Mouse (Mus musculus): ENCODE results near the gene Fam189a1. TPM values are rescaled to one million over a fixed set of nuclear protein-coding genes. Genes with fewer than 3 reads are reported as not detected.

The Fam189a1 gene
- polyA plus RNA-seq, 1 experiment from 2014 or later = 0.27 TPM

DNA sequence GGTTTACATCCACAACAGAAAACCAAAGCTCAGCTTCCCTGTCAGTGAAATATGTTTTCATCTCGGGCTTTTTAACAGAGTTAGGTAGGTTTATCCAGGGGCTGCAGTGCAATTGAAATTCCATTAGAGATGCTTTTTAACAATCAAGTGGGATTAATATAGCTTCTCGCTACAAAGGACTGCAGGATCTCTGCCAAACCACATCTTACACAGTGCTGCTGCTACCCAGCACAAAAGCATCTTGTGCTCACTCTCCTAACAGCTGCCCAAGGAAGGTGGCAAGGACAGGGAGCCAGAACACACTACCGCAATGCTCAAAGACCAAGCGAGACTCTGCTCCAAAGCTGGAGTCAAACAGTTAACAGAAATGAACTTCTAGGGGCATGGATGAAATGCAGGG lies 219.4 kb downstream of the Fam189a1 start:
- Histone ChIP-seq H3K36me3 (ENCODE audit: control insufficient read depth, insufficient read depth, low read length) (no peaks in the 10 kb centered on the region), H3K27me3 (replicated peaks; ENCODE audit: control insufficient read depth, insufficient read depth, low read length) (no peaks in the 10 kb centered on the region), H3K4me1 (replicated peaks; ENCODE audit: control insufficient read depth, insufficient read depth, low read length) (no peaks in the 10 kb centered on the region), H3K9ac (ENCODE audit: low read depth, low read length) (no peak overlapping the region), H3K27ac (ENCODE audit: low read depth, low read length) (no peak overlapping the region), H3K4me3 (ENCODE audit: low read depth, low read length) (no peak overlapping the region), H3K4me2 (no peak overlapping the region), H3K9me3 (ENCODE audit: control insufficient read depth, low read length) (no peaks in the 10 kb centered on the region)
- ATAC-seq (replicated peaks; ENCODE audit: low FRiP score) (no peak), DNase-seq (ENCODE audit: low spot score) (no peak)
- WGBS = 69% methylated on average over 4 of the region's 4 CpGs

DNA sequence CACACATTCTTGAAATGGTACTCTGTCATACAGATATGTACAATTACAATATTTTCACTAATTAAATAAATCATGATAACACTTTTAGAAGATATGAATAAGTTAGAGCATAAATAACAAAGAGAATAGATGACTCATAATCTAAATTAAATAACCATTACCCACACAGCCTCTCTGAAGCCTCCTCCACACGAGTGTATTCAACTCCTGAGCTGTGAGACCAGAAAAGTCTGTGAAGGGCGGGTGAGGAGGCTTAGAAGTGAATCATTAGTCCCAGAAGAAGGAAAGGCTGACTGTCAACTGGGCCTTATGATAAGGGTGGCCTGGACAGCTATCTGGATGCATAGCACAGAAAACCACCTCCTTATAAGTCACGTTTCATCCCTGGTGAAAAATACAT lies 222.3 kb downstream of the Fam189a1 start:
- Histone ChIP-seq H3K36me3 (ENCODE audit: control insufficient read depth, insufficient read depth, low read length) (no peaks in the 10 kb centered on the region), H3K27ac (ENCODE audit: low read depth, low read length) (no peak overlapping the region), H3K9ac (ENCODE audit: low read depth, low read length) (no peak overlapping the region), H3K27me3 (replicated peaks; ENCODE audit: control insufficient read depth, insufficient read depth, low read length) (no peaks in the 10 kb centered on the region), H3K4me1 (replicated peaks; ENCODE audit: control insufficient read depth, insufficient read depth, low read length) (no peaks in the 10 kb centered on the region), H3K9me3 (ENCODE audit: control insufficient read depth, low read length) (no peaks in the 10 kb centered on the region), H3K4me2 (no peak overlapping the region), H3K4me3 (ENCODE audit: low read depth, low read length) (no peak overlapping the region)
- DNase-seq (ENCODE audit: low spot score) (no peak), ATAC-seq (replicated peaks; ENCODE audit: low FRiP score) (no peak)
- 57% methylated on average over 3 of the region's 3 CpGs for WGBS

DNA sequence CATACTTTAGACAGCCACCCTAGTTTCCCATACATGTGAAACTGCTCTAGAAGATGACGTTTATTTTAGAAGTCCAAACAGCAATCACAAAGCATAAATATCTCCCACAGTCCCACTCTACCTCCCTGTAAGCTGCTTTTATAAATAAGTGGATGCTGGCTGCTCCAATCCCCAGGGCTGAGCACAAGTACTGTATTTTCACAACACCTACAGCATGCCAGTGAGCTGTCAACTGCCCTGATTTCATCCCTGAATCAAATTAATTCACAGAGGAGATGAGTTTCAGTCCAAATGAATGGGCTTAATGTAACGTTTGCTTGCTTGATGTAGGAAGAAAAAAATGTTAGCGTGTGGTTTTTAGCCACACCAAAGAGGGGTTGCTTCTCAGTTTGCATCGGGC lies 225.4 kb downstream of the Fam189a1 start:
- Histone ChIP-seq H3K4me2 (no peak overlapping the region), H3K4me1 (replicated peaks; ENCODE audit: control insufficient read depth, insufficient read depth, low read length) (no peaks in the 10 kb centered on the region), H3K27ac (ENCODE audit: low read depth, low read length) (no peak overlapping the region), H3K4me3 (ENCODE audit: low read depth, low read length) (no peak overlapping the region), H3K9ac (ENCODE audit: low read depth, low read length) (no peak overlapping the region), H3K9me3 (ENCODE audit: control insufficient read depth, low read length) (no peaks in the 10 kb centered on the region), H3K27me3 (replicated peaks; ENCODE audit: control insufficient read depth, insufficient read depth, low read length) (no peaks in the 10 kb centered on the region), H3K36me3 (ENCODE audit: control insufficient read depth, insufficient read depth, low read length) (no peaks in the 10 kb centered on the region)
- no peak for ATAC-seq (replicated peaks; ENCODE audit: low FRiP score)
- WGBS = 74% methylated on average over 4 of the region's 4 CpGs
- no peak for DNase-seq (ENCODE audit: low spot score)

DNA sequence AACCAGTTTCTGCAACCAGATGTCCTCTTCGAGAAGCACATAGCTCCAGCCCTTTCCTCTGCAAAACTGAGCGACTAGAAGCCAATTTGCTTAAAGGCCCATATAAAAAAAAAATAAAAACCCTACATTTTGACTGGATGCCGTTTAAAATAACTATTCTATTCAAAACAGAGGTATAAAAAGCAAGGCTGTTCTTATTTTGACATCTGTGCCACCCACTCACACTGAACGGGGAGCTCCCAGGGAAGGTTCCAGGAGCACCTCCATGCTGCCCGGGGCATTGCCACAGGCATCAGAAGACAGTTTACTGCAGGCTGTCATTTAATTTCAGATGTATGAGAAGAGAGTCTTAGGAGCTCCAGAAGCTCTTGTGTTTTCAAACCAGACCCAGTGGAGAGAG lies 232.5 kb downstream of the Fam189a1 start:
- Histone ChIP-seq H3K36me3 (ENCODE audit: control insufficient read depth, insufficient read depth, low read length) (no peaks in the 10 kb centered on the region), H3K27ac (ENCODE audit: low read depth, low read length) (no peak overlapping the region), H3K9ac (ENCODE audit: low read depth, low read length) (no peak overlapping the region), H3K9me3 (ENCODE audit: control insufficient read depth, low read length) (no peaks in the 10 kb centered on the region), H3K4me2 (no peak overlapping the region), H3K4me1 (replicated peaks; ENCODE audit: control insufficient read depth, insufficient read depth, low read length) (no peaks in the 10 kb centered on the region), H3K4me3 (ENCODE audit: low read depth, low read length) (no peak overlapping the region), H3K27me3 (replicated peaks; ENCODE audit: control insufficient read depth, insufficient read depth, low read length) (no peaks in the 10 kb centered on the region)
- DNase-seq (ENCODE audit: low spot score) (no peak), ATAC-seq (replicated peaks; ENCODE audit: low FRiP score) (no peak)
- whole genome bisulfite sequencing = 71% methylated on average over 5 of the region's 5 CpGs

DNA sequence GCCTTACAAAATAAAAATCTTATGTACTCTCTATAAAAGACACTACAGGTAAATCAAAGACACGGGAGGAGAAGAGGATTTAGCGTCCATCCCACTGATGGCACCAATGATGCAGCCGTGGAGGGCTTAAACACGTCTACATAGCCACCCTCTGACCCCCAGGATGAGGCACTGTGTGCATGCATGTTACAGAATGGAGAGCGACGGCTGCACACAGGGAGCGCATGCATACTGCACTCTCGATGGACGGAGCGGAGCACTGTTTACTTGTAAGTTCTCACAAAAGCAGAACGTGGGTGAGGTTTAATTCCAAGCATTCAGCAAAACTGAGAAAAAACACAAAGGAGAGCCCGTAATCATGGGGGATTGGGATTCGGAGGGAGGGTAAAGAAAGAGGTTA lies 235.2 kb downstream of the Fam189a1 start:
- H3K36me3 ChIP-seq (ENCODE audit: control insufficient read depth, insufficient read depth, low read length) = no peaks in the 10 kb centered on the region
- WGBS = 83% methylated on average over 13 of the region's 13 CpGs

DNA sequence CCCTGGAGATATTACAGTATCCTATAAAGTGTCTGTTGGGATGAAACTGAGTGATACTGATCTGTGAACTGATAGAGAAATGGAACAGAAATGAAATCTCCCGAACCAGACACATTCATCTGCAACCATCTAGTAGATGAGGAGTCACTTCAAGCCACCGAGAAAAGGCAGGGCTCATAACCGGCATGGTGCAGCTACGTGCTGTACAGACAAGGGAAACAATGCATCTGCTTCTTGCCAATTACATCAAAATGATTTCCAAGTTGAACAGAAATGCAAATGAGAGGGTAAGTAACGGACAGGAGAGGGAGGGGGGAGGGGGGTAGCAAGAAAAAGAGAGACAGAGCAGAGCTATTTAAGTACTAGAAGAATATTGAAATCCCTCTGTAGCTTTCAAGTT lies 235.6 kb downstream of the Fam189a1 start:
- Histone ChIP-seq H3K4me2 (no peak overlapping the region), H3K9me3 (ENCODE audit: control insufficient read depth, low read length) (no peaks in the 10 kb centered on the region), H3K4me1 (replicated peaks; ENCODE audit: control insufficient read depth, insufficient read depth, low read length) (no peaks in the 10 kb centered on the region), H3K9ac (ENCODE audit: low read depth, low read length) (no peak overlapping the region), H3K4me3 (ENCODE audit: low read depth, low read length) (no peak overlapping the region), H3K27ac (ENCODE audit: low read depth, low read length) (no peak overlapping the region), H3K27me3 (replicated peaks; ENCODE audit: control insufficient read depth, insufficient read depth, low read length) (no peaks in the 10 kb centered on the region), H3K36me3 (ENCODE audit: control insufficient read depth, insufficient read depth, low read length) (no peaks in the 10 kb centered on the region)
- 82% methylated on average over 5 of the region's 5 CpGs for WGBS
- no peak for ATAC-seq (replicated peaks; ENCODE audit: low FRiP score)
- no peak for DNase-seq (ENCODE audit: low spot score)

More for the DNA sequence above, 235.2 kb downstream of the Fam189a1 start:
- no peak overlapping the region for H3K27ac ChIP-seq (ENCODE audit: low read depth, low read length)
- H3K9me3 ChIP-seq (ENCODE audit: control insufficient read depth, low read length) = no peaks in the 10 kb centered on the region
- no peak overlapping the region for H3K4me3 ChIP-seq (ENCODE audit: low read depth, low read length)
- no peaks in the 10 kb centered on the region for H3K4me1 ChIP-seq (replicated peaks; ENCODE audit: control insufficient read depth, insufficient read depth, low read length)
- no peak overlapping the region for H3K4me2 ChIP-seq
- DNase-seq (ENCODE audit: low spot score) (no peak), ATAC-seq (replicated peaks; ENCODE audit: low FRiP score) (no peak)
- no peaks in the 10 kb centered on the region for H3K27me3 ChIP-seq (replicated peaks; ENCODE audit: control insufficient read depth, insufficient read depth, low read length)
- no peak overlapping the region for H3K9ac ChIP-seq (ENCODE audit: low read depth, low read length)

DNA sequence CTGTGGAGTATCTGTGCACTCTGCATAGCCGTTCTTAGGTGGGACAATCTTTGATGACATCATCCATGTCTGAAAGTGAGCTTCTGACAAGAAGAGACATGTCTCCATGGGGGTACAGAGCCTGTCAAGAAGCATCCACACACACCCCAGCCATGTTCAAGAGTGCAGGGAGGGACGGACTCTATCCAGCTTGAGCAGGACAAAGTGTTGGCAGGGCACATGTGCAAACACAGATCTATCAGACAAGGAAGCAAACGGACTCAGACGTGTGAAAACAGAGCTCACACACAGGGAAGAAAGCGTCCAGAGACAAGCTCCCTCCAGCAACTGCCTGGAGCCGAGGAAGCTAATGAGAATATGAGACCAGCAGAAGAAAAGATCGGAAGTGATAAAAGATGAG lies 239.7 kb downstream of the Fam189a1 start:
- Histone ChIP-seq H3K4me3 (ENCODE audit: low read depth, low read length) (no peak overlapping the region), H3K27me3 (replicated peaks; ENCODE audit: control insufficient read depth, insufficient read depth, low read length) (no peaks in the 10 kb centered on the region), H3K9ac (ENCODE audit: low read depth, low read length) (no peak overlapping the region), H3K4me1 (replicated peaks; ENCODE audit: control insufficient read depth, insufficient read depth, low read length) (no peaks in the 10 kb centered on the region), H3K27ac (ENCODE audit: low read depth, low read length) (no peak overlapping the region), H3K36me3 (ENCODE audit: control insufficient read depth, insufficient read depth, low read length) (no peaks in the 10 kb centered on the region), H3K4me2 (no peak overlapping the region), H3K9me3 (ENCODE audit: control insufficient read depth, low read length) (no peaks in the 10 kb centered on the region)
- WGBS = 52% methylated on average over 7 of the region's 7 CpGs
- no peak for ATAC-seq (replicated peaks; ENCODE audit: low FRiP score)
- DNase-seq (ENCODE audit: low spot score) = no peak

DNA sequence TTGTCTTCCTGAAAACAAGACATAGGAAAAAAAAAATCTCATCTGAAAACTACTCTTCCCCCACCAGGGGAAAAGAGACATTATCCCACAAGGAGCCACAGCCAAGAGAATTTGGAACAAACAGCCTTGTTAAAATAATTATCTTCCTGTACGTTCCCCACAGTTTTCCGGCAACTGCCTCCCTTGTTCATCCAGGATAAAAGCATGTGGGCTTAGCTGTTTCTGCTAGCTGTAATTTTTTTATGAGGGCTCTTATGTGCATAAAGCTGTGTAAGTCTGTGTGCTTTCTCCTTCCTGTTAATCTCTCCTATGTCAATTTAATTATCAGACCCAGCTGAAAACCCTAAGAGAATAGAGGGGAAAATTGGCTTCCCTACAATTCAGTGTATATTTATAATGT lies 241.2 kb downstream of the Fam189a1 start:
- ATAC-seq (replicated peaks; ENCODE audit: low FRiP score) = no peak

DNA sequence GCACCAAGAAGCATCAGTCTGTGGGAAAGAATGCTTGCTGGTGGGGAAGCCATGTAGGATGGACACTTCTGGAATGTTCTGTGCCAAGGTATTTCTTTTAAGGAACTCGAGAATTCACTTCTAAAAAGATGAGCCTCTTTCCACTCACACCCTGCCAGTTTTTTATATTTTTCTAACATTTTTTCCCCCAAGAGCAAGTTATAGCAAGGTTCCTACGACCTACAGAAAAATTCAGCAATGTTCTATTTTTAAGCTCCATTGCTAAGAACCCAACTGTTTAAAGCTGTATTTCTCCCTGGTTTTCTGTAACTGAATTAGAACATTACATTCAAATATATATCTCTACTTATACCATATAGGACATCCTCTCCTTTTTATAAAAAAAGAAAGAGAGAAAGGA lies 244.4 kb downstream of the Fam189a1 start:
- H3K9ac ChIP-seq (ENCODE audit: low read depth, low read length) = no peak overlapping the region
- no peak overlapping the region for H3K4me2 ChIP-seq
- DNase-seq (ENCODE audit: low spot score) (no peak), ATAC-seq (replicated peaks; ENCODE audit: low FRiP score) (no peak)
- no peaks in the 10 kb centered on the region for H3K27me3 ChIP-seq (replicated peaks; ENCODE audit: control insufficient read depth, insufficient read depth, low read length)
- no peaks in the 10 kb centered on the region for H3K4me1 ChIP-seq (replicated peaks; ENCODE audit: control insufficient read depth, insufficient read depth, low read length)
- no peaks in the 10 kb centered on the region for H3K36me3 ChIP-seq (ENCODE audit: control insufficient read depth, insufficient read depth, low read length)
- no peaks in the 10 kb centered on the region for H3K9me3 ChIP-seq (ENCODE audit: control insufficient read depth, low read length)
- 64% methylated on average over 2 of the region's 2 CpGs for WGBS
- no peak overlapping the region for H3K4me3 ChIP-seq (ENCODE audit: low read depth, low read length)
- H3K27ac ChIP-seq (ENCODE audit: low read depth, low read length) = no peak overlapping the region

More for the DNA sequence above, 241.2 kb downstream of the Fam189a1 start:
- WGBS = 87% methylated on average over 2 of the region's 2 CpGs
- H3K27ac ChIP-seq (ENCODE audit: low read depth, low read length) = no peak overlapping the region
- DNase-seq (ENCODE audit: low spot score) = no peak
- no peak overlapping the region for H3K4me3 ChIP-seq (ENCODE audit: low read depth, low read length)
- no peak overlapping the region for H3K4me2 ChIP-seq
- no peaks in the 10 kb centered on the region for H3K27me3 ChIP-seq (replicated peaks; ENCODE audit: control insufficient read depth, insufficient read depth, low read length)
- no peaks in the 10 kb centered on the region for H3K4me1 ChIP-seq (replicated peaks; ENCODE audit: control insufficient read depth, insufficient read depth, low read length)
- H3K9ac ChIP-seq (ENCODE audit: low read depth, low read length) = no peak overlapping the region
- no peaks in the 10 kb centered on the region for H3K36me3 ChIP-seq (ENCODE audit: control insufficient read depth, insufficient read depth, low read length)
- no peaks in the 10 kb centered on the region for H3K9me3 ChIP-seq (ENCODE audit: control insufficient read depth, low read length)
